Mouse (Mus musculus) layer of hippocampus, postnatal 36 days (tissue): ENCODE data around the gene Eif4g3. TPM values are rescaled to one million over a fixed set of nuclear protein-coding genes. Genes with fewer than 3 reads are reported as not detected.

Experiments
- DNase-seq, 2 experiments: peaks; one replicate each; pipeline ENCODE4 v3.0.0; 2022
- total RNA-seq, 2 experiments: library from RNA; stranded (reverse); gene quantifications; 2 replicates each; pipeline ENCODE4 v1.2.3; 2021

The Eif4g3 gene
- total RNA-seq, 2 experiments from 2014 or later: 142 to 157 TPM

GRCm38 (mm10) chr4:138163836-138164235 is 171.0 kb downstream of the Eif4g3 start:
- DNase-seq: no peak

- no peak for DNase-seq
These were observed 172.0 kb downstream of the Eif4g3 start for GRCm38 (mm10) chr4:138164860-138165259.

GRCm38 (mm10) chr4:138166519-138166918 is 173.7 kb downstream of the Eif4g3 start:
- DNase-seq: no peak

- no peak for DNase-seq
These were observed 175.3 kb downstream of the Eif4g3 start for GRCm38 (mm10) chr4:138168162-138168561.

DNA sequence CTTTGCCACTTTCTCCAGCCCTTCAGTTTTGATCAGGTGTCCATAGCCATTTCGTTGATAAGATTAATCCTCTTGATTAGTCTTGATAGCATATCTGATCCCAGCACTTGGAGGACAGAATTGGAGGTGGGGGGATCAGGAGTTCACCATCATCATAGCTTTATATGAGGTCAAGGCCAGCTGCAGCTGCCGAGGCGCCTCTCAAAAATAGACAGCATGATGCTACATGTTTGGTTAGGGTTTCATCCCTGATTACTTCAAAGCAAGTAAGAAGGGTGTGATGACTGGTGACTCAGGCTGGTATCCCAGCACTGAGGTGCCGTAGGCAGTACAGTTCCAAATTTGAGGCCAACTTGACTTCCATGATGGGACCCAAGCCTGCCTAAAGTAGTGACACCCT is 176.6 kb downstream of the Eif4g3 start:
- no peak for DNase-seq

DNA sequence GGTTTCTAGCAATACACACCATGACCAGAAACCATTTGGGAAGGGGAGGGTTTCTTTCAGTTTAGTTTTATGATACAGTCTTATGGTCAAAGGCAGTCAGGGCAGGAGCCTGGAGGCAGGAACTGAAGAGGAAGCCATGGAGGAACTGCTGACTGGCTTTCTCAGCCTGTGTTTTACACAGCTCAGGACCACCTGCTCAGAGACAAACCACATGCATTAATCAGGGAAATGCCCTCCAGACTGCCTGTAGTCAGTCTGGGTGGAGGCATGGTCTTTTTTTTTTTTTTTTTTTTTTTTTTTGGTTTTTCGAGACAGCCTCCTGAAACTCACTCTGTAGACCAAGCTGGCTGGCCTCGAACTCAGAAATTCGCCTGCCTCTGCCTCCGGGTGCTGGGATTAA is 179.9 kb downstream of the Eif4g3 start:
- DNase-seq: no peak

DNA sequence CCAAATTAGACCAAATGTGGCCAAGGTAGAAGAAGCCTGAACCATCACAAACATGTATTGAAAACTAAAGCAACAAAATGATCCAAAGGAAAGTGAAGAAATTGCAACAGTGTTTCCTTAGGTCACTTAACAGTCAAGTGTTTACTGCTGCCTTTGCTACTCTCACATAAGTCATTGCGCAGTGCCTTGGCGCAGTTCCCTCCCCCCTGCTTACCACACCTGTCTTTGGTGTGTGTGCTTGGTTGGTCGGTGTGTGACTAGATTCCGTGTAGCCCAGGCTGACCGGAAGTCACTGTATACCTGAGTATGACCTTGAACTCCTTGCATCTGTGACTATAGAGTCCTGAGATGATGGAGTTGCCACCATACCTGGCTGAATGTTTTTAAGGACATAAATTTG is 186.6 kb downstream of the Eif4g3 start:
- no peak for DNase-seq

- no peak for DNase-seq
These were observed 187.9 kb downstream of the Eif4g3 start for GRCm38 (mm10) chr4:138180719-138181118.

DNA sequence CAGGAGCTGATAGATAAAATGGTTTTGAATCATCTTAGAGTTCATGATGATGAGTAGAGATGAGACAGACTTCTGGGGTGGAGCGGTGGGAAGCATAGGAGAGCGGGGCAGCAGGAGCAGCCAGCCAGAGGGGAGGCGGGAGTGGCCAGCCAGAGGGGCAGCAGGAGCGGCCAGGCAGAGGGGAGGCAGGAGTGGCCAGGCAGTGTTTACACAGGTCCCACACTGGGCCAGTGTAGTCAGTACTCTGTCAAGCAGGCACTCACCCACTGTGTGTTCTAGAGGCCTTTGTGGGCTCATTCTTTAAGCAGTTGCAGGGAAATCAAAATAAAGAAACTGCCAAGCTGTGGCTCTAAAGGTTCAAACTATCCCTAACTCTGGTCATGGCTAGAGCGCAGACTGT is 191.2 kb downstream of the Eif4g3 start:
- DNase-seq: no peak

- DNase-seq: no peak
These were observed 191.8 kb downstream of the Eif4g3 start for GRCm38 (mm10) chr4:138184573-138184981.

DNA sequence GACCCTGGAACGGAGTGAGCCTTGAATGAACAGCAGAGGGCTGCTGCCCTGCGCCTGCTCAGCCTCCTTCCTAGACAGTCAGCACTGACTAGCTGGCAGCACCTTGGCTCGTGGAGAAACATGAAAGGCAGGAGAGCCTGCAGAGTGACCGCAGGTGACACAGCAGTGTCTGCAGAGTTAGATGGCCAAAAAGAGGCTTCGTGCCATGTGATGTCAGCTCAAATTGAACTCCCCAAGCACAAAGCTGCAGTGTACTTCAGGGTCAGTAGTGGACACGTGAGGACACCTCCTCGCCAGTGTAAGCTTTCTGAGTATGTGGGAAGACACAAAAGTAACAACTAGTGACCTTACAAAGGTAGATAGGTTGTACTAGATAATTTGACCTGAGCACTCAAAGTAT is 193.1 kb downstream of the Eif4g3 start:
- DNase-seq: no peak

- DNase-seq: no peak
These were observed 195.2 kb downstream of the Eif4g3 start for GRCm38 (mm10) chr4:138187995-138188394.

DNA sequence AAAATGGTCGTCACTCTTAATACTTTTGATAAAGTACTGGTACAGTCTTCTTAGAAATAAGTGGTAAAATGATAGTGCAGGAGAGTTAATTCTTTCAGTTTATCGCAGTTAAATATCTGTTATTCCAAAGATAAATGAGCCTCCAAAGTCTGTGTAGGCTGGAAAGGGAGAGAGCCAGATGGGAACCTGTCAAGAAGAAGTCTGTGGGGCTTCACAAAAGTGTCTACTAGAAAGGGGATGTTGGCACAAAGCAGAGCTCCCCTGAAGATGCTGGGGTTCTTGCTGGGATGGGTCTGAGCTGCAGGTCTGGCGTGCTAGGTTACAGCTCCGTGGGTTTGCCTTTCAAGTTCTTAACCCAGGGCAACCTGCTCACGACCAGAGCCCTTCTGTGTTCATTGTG is 199.7 kb downstream of the Eif4g3 start:
- no peak for DNase-seq

DNA sequence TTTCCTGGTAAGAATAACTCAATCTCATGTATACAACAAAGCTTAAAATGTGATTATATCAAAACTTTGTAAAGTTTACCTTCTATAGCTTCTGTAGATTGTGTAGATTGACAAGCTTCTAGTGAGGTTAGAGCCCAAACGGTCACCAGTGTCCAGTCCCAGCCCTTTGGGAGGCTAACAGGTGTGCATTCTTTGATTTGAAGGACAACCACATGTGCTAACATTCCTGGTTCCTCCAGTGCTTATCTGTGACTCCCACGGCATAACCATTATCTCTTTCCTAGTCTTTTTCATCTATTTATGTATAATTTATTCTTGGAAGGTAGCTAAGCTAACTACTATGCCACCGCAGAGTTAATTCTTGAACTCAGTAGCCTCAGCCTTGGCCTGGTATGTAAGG is 207.9 kb downstream of the Eif4g3 start:
- no peak for DNase-seq

DNA sequence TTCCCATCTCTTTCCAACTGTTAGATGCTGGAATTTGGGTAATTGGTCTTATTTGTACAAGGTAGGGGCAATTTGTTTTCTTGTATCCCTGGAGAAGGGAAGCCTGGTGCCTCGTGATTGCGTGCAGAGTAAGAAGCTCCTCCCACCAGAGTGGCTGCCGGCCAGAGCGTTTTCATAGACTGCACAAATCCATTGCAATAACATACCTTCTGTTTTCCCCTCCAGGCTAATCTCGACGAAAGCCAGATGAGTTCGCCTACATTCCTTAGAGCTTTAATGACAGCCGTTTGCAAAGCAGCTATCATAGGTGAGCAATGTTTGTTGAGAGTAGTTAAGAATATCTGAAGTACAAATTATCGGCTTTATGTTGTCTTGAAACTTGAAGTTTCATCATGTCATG is 208.9 kb downstream of the Eif4g3 start:
- no peak for DNase-seq

DNA sequence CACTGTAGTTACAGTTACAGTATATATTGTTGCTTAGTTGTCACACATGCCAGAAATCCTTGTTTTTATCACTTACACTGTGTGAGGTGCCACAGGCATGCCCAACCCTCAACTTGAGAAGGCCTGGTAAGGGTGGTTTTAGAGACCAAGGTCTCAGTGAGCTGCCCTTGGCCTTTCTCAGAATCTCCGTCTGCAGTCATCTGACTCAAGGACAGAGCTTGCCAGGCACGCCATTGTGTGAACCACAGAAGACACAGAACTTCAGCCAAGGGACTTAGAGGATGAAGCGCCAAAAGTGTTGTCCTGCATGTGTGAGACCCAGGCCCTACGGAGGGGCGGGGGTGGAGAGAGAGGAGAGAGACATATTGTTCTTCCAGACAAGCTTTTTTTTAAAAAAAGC is 217.3 kb downstream of the Eif4g3 start:
- no peak for DNase-seq

- DNase-seq: no peak
These were observed 221.0 kb downstream of the Eif4g3 start for GRCm38 (mm10) chr4:138213861-138214260.

DNA sequence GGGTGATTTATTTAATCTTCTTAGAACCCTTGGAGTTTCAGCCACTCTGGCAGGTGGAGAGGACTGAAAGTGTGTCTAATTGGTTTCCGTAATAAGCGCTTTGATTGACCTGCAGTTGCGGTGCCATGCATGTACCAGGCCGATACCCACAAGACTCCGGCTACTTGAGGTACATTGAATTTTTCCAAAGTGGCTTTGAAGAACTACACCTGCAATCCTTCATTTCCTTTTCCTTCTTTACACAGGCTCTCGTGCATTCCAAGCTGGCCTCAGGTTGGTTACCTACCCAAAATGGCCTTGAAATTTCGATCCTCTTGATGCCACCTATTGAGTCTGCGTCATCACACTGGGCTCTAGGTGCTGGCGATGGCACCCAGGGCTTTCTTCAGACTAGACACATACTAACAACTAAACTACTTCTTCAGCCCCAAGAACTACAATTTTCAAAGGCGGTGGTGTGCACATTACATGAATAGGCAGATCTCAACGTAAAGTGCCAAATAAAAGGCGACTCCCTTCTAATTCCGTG is 222.9 kb downstream of the Eif4g3 start:
- no peak for DNase-seq

GRCm38 (mm10) chr4:138216200-138216890 is 223.5 kb downstream of the Eif4g3 start, which contains the start of gene Hp1bp3:
Gene Hp1bp3, plus strand, starts transcription at chr4:138216296.
- DNase-seq: peak; percentile 74 to 76

GRCm38 (mm10) chr4:138216891-138217392 is 224.1 kb downstream of the Eif4g3 start:
- peak; percentile 97 for DNase-seq

- DNase-seq: peak in 1 of 2 experiments; percentile 39
These were observed 224.6 kb downstream of the Eif4g3 start for GRCm38 (mm10) chr4:138217441-138217840.

GRCm38 (mm10) chr4:138217951-138218685 is 225.3 kb downstream of the Eif4g3 start:
- DNase-seq: no peak

- no peak for DNase-seq
These were observed 226.5 kb downstream of the Eif4g3 start for GRCm38 (mm10) chr4:138219331-138219730.

DNA sequence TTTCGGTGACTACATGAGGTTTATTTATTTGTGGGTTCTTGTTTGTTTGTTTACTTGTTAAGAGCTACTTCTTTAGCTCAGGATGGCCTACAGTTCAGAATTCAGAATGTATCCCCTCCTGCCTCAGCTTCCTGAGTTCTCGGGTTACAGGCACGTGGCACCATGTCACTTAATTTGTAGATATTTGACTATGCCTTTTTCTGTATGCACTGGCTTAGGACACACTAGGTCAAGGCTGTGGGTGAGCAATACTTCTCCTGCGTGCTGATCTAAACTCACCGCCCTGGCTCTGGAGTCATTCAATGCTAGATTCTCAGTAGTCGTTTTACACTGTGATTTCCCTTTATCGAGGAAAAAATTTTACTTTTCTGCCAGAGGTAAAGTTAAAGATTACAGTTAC is 227.9 kb downstream of the Eif4g3 start:
- DNase-seq: no peak
